Mouse (Mus musculus) induced T-regulatory cell, adult 2 months (primary cell): ENCODE measurements around the gene Csrp3.
A peak's percentile ranks its signal among the peaks of the same experiment; 100 is the strongest.

Experiments used
- DNase-seq: peaks from one replicate; pipeline ENCODE4 v3.0.0-alpha.2; 2012; ENCODE audit warnings: low read depth

The Csrp3 gene

GRCm38 (mm10) chr7:48829177-48829910, 18.5 kb downstream of the Csrp3 start:
- no peak for DNase-seq

DNA sequence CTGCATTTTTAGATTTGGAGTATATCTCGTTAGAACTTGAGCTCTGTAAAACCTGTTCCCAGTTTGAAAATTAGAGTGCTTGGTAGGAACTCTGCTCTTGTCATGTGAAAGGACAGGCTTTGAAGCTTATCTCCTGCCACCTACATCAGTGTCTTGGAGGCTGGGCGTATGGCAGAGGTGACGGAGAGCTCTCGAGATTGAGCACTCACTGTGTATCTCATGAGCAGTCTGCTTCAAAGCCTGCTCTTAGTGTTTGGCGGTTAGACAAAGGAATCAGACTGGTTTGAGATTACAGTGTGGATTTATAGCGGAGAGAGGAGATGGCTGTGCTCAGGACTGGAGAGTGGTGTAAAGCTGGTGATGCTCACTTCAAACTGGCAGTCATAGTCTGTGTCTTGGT, 22.7 kb downstream of the Csrp3 start:
- no peak for DNase-seq

DNA sequence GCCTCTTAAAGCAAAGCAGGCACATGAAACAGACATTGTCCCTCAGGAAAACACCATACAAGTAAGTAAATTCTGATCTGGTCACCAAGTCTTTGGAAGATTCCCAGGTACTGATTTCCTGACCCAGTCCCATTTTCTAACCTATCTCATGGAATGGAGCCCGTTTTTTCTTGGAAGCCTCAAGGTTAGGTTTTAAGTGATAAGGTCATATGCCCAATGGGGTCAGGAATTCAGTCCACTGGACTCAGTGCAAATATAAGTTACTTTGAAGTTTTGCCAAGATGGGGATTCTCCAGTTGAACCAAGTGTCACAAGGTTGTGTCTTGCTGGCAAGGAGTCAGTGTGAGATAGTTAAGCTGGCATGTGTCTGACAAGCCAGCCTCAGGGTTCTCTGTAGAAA, 23.2 kb downstream of the Csrp3 start:
- no peak for DNase-seq

GRCm38 (mm10) chr7:48823621-48824020, 24.2 kb downstream of the Csrp3 start:
- no peak for DNase-seq

- DNase-seq: no peak
Observed at GRCm38 (mm10) chr7:48821654-48822053, 26.2 kb downstream of the Csrp3 start.

DNA sequence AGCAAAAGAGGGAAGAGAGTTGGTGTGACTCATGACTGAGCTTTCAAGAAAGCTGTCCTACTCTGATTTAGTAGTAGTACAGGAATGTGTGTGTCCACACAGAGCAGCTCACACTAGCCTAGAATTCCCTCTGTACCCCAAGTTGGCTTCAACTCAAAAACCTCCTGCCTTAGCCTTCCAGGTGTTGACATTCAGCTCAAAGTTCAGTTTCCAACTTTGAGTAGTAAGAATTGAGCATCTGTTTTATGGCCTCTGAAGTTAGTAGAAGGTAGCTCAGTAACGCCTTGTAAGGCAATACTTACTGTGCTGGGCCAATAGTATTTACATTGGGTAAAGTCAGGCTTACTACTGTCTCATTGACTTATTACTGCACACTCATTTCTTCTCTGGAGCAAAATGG, 34.2 kb downstream of the Csrp3 start:
- no peak for DNase-seq

DNA sequence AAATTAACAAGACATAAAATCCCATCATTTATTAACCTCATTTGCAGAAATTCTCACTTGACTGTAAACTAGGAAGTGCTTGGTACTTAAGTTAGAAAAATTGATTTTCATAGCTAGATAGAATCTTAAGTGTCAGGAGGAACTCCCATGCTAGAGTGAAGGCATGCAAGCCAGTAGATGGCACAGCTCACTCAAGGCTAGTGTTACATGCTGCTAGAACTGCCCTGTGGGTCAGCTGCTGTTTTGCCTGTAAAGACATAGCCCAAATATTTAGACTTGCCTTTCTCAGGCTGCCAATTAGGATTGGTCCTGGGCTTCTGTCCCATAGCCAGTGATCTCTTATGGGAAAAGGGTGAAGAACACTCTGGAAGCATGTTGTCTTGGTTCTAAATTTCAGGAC, 35.5 kb downstream of the Csrp3 start:
- DNase-seq: no peak

- no peak for DNase-seq
Observed at GRCm38 (mm10) chr7:48810652-48811051, 37.2 kb downstream of the Csrp3 start.

- DNase-seq: no peak
Observed at GRCm38 (mm10) chr7:48806587-48806986, 41.2 kb downstream of the Csrp3 start.

DNA sequence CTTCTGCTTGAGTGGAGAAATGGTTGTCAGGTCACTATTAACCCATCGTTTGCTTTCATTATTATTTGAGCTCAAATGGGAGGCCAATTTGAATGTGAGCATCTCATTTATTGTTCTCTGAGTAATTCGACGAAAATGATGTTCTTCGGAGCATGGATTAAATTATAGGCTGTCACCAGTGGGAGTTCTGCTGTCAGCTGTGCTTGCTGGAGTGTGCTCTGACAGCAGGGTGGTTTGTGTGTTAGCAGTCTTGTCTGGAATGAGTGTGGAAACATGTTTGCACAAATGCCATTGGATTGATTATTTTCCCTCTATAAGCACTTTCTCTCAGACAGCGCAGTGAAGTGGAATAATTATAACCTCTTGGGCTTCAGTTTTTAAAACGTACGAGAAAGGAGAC, 44.5 kb downstream of the Csrp3 start:
- DNase-seq: no peak

- DNase-seq: peak; percentile 58
Observed at GRCm38 (mm10) chr7:48795130-48795529, 52.7 kb downstream of the Csrp3 start.

DNA sequence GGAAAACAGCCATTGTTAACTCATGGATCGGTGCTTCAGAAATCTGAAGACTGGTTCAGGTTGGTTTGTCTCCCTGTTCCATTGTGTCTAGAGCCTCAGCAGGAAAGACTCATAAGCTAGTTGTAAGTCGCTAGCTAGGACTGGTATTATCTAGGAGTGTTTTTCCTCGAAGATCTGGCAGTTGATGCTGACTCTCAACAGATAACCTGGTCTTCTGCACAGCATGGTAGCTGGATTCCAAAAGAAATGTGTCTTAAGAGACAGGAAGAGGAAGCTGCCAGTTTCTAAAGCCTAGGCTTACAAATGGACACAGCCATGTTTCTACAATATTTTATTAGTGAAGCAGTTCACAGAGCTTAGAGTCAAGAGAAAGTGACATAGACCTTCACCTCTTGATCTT, 56.4 kb downstream of the Csrp3 start:
- DNase-seq: no peak

DNA sequence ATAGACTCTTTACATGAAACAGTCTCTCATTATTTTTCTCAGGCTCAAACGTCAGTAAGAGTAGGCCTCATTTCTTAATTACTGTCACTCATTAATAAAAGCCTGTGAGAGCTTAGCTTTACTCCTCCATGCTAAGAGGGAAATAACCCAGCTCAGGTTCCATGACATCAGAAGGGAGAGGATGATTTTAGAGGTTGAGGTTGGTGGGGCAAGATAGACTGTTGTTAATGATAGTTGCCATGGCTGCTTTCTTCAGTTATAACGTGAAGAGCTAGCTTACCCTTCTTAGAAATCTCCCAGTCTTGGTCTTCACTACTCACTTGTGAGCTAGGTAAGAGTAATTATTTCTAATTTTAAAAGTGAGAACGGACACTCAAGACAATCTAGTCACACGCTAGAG, 57.7 kb downstream of the Csrp3 start:
- peak; percentile 60 for DNase-seq

DNA sequence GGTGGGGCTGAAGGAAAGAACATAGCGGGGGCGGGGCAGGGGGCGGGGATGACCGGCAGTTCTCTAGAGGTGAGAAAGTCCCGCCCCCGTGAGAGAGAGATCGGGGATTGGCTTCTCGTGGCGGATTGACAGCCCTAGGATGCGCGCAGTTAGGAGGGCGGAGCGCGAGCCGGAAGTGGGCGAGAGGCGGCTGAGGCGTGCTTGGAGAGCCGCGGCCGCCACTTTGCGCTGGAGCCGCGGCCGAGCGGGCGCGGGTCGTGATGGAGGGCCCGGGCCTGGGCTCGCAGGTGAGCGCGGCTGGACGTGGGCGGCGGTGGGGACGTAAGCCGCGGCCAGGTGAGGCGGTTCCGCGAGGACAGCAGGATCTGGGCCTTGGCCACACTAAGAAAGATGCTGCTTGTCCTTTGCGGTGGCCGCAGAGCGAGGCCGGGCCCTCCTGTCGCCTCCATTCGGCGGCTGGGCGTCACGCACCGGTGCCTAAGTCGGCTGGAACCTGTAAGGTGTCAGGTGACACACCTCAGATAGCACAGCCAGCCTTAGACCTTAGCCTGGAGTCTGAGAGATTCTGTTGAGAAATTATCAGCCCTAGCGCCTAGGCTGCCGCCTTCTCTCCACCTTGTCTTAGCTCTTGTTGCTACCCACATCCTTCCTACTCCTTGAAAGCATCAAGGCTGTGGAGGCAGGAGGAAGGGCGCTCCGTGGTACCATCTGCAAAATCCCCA, 58.8 kb downstream of the Csrp3 start, which contains the start of gene Zdhhc13:
Gene Zdhhc13 (plus strand): TSS at position 153 of the 722 bp plus-strand sequence.
- DNase-seq: peak; percentile 97

DNA sequence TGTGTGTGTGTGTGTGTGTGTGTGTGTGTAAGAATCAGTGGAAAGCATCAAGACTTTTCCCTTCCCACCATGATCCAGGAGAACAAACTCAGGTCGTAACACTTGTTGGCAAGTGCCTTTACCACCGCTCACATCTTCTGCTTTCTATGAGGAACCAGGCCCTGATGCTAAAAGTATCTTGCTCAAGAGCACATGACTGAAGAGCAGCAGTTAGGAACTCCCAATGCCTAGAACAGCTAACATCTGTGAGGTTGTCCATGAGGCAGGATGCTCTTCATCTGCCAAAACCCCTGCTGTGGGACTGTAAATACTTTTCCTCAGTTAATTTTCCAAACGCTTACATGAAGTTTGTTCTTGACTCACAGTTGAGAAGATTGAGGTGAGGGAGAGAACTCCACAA, 59.5 kb downstream of the Csrp3 start:
- DNase-seq: no peak

DNA sequence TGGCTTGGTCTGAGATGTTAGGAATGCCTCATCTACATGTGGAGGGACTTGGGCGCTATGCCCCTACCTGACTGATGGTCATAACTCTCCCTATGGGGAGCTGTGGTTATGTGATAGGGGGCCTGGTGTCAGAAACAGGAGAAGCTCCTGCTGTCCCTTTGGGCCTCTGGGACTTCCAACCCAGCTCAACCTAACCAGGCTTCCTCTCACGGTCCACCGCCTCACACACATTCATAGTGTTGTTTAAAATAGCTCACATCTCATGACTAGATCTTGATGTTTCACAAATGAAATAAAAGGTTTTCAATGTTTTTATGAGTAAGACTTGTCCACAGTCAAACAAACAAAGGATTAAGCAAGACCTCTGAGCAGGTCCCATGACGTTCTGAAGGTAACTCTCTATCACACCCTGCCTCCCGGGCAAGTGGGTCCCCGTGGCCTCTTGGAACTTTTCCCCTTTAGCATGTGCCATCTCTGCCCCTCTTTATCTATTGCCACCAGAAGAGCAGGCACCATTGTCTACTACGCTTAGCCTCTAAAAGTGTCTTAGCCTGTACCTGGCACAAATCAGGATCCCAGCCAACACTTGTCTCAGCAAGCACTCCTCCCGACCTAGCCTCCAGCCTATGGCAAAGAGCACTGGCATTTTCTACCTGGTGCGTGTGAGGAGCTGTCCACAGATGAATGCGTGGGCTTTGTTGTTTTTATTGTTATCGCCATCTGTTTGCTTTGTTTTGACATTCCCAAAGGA, 62.9 kb downstream of the Csrp3 start:
- DNase-seq: no peak

DNA sequence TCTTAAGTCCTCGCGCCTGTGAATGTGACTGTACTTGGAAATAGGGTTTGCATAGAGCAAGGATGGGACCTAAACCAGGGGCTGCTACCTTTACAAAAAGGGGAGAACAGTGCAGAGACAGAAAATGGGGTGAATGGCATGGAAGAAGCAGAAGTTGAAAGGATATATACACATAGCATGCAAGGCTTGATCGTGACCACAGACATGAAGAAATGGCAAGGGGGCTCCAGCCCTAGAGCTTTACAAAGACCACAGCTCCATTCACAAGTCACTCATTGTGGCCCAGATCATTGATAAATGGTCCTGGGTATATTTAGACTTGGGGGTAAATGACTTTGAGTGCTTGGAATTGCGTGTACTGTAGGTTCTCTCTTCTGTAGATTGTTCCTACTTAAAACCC, 65.4 kb downstream of the Csrp3 start:
- no peak for DNase-seq
